Mouse (Mus musculus): ENCODE data around the gene Psmb5. TPM values are rescaled to one million over a fixed set of nuclear protein-coding genes. Genes with fewer than 3 reads are reported as not detected.
A peak's percentile ranks its signal among the peaks of the same experiment; 100 is the strongest.

The Psmb5 gene
- polyA plus RNA-seq, 1 experiment = 416 TPM

DNA sequence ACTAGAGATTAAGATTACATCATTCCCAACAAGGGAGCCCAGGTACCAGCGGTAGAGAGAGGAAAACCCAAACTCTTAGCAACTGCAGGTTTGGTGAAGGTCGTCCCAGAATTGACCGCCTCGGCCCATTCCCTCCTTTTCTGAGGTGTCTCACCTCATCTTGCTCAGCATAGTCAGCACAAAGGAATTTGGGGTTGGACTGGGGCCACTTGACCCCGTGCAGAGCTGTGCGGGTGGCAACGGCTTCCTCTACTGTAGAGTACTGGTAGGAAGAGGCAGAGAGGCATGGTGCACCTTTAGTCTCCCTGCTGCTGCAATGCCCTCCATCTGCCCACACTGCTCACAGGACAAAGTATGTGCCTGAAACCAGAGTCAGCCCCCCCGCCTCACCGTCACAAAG, 26.5 kb upstream of the Psmb5 start:
- no peak overlapping the region for H3K4me3 ChIP-seq
- no peak overlapping the region for H3K4me2 ChIP-seq (ENCODE audit: low read depth)
- no peaks in the 10 kb centered on the region for H3K27me3 ChIP-seq (ENCODE audit: control insufficient read depth, insufficient read depth, insufficient read length)
- TF ChIP-seq POLR2AphosphoS2 (IDR thresholded peaks at IDR 0.05; ENCODE audit: insufficient read length, low read depth) = peak; percentile 19
- TF ChIP-seq REST (IDR thresholded peaks at IDR 0.05; ENCODE audit: insufficient read depth, insufficient read length) = no peak
- peak; percentile 30 for TF ChIP-seq POLR2A (IDR thresholded peaks at IDR 0.05; ENCODE audit: insufficient read length, low read depth)
- peaks cover 8% of the 10 kb centered on the region for H3K79me2 ChIP-seq (ENCODE audit: control insufficient read depth, insufficient read depth)
- H3ac ChIP-seq (ENCODE audit: control insufficient read depth, insufficient read length) = no peak overlapping the region
- H3K36me3 ChIP-seq (ENCODE audit: control insufficient read depth, insufficient read depth) = peaks cover 51% of the 10 kb centered on the region

DNA sequence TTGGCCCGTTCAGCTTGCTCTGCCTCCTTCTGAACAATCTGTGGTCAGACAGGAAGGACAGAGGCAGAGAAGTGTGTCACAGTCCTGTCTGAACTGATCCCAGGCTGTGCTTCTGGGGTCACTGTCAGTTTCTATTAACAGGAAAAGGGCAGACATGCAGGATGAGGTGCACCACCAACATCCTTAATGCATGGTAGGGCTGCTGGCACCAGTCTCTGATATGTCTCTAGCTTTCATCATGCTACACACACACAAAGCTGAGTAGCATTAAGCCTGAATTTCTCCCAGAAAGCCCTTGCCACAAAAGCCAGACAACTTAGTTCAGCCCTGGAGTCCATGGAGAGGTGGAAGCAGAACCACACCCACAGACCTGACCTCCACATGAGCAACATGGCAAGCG, 25.2 kb upstream of the Psmb5 start:
- H3K36me3 ChIP-seq (ENCODE audit: control insufficient read depth, insufficient read depth) = peaks cover 42% of the 10 kb centered on the region
- H3K4me3 ChIP-seq = no peak overlapping the region
- H3K27me3 ChIP-seq (ENCODE audit: control insufficient read depth, insufficient read depth, insufficient read length) = no peaks in the 10 kb centered on the region
- no peak overlapping the region for H3K4me2 ChIP-seq (ENCODE audit: low read depth)
- TF ChIP-seq CEBPB (IDR thresholded peaks at IDR 0.05; ENCODE audit: insufficient read depth, poor library complexity, severe bottlenecking) (peak; percentile 89; the same call in 1 of the 2 replicates), E2F4 (IDR thresholded peaks at IDR 0.05; ENCODE audit: insufficient read depth) (no peak)
- H3K79me2 ChIP-seq (ENCODE audit: control insufficient read depth, insufficient read depth) = no peaks in the 10 kb centered on the region
- no peak overlapping the region for H3ac ChIP-seq (ENCODE audit: control insufficient read depth, insufficient read length)

DNA sequence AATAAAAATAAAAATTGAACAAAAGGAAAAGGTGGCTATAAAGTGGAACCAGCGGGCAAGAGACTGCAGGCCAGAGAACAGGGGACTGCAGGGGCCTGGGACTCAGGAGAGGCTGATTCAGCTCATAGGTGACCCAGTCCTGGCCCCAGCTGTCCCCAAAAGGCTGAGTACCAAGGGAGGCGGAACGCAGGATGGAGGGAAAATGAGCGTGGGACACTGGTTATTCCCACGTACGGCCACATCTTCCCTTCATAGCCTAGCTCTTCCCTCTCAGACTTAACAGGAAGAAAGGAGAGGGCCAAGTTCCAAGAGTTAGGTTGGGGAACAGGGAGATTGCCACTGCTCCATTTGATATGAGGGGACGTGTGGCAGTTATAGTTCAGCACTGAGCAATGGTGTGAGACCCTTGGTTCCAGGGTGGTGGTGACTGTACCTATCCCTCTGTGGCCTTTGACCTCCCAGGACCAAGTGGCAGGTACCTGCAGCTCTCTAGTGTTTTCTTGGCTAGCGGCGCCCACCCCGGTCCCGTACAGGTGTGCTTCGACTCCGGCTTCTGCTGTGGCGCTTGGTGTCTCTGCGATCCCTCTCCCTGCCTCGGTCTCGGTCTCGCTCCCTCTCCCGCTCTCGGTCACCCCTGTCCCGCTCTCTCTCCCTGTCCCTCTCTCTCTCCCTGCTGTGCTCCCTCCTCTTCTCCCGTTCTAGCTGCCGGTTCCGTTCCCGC, 24.6 kb upstream of the Psmb5 start:
- Histone ChIP-seq H3K36me3 (ENCODE audit: control insufficient read depth, insufficient read depth) (peaks cover 37% of the 10 kb centered on the region), H3K79me2 (ENCODE audit: control insufficient read depth, insufficient read depth) (no peaks in the 10 kb centered on the region), H3ac (ENCODE audit: control insufficient read depth, insufficient read length) (no peak overlapping the region), H3K4me2 (ENCODE audit: low read depth) (no peak overlapping the region), H3K27me3 (ENCODE audit: control insufficient read depth, insufficient read depth, insufficient read length) (no peaks in the 10 kb centered on the region), H3K4me3 (peak overlapping the region; percentile 37)
- TF ChIP-seq MYOD1 (IDR thresholded peaks at IDR 0.05; ENCODE audit: control insufficient read depth in 1 of 3, insufficient read length in 2 of 3, low read depth in 2 of 3) (no peak), MAX (IDR thresholded peaks at IDR 0.05; ENCODE audit: low read depth) (no peak), TCF12 (IDR thresholded peaks at IDR 0.05; ENCODE audit: insufficient read depth, poor library complexity, severe bottlenecking) (no peak), POLR2AphosphoS2 (IDR thresholded peaks at IDR 0.05; ENCODE audit: insufficient read length, low read depth) (peak; percentile 56), SRF (IDR thresholded peaks at IDR 0.05; ENCODE audit: control insufficient read depth, insufficient read length, low read depth) (no peak), POLR2A (IDR thresholded peaks at IDR 0.05; ENCODE audit: insufficient read length, low read depth) (no peak), E2F4 (IDR thresholded peaks at IDR 0.05; ENCODE audit: insufficient read depth) (no peak)

DNA sequence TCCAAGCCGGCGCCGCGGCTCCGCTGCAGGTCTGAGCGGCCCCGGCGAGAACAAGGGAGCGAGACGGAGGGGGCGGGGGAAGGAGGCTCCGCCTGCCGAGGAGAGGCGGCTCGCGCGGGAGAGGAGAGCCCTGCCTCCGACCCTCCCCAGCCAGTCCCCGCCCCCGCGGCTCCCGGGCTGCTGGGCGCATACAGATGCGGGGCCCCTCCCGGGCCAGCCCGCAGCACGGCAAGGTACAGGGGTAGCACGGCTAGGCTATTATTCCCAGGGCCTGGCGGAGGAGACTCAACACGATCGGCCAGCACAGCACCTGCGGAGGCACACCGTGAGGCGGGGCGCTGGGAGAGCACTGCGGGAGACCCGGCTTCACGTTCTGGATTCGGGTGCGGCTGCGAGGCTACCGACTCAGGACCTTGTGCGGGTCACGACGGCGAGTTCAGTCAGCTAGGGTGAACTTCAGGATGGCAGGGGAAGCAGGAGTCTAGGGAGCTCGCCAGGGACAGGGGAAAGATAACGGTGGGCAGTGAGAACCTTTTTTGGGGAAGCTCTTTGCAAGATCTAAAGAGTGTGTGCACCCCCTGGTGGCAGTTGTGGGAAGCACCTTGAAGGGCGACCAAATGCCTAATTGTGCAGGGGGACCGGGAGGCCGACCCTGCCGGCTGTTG, 23.6 kb upstream of the Psmb5 start, which contains the start of gene Cdh24:
Gene Cdh24, minus strand, starts transcription at position 60 of the 665 bp plus-strand sequence.
- H3ac ChIP-seq (ENCODE audit: control insufficient read depth, insufficient read length) = peak within 1 kb of the TSS; percentile 80
- no peaks in the 10 kb centered on the region for H3K27me3 ChIP-seq (ENCODE audit: control insufficient read depth, insufficient read depth, insufficient read length)
- peak within 1 kb of the TSS; percentile 88 for H3K4me2 ChIP-seq (ENCODE audit: low read depth)
- peak; percentile 87 for TF ChIP-seq POLR2AphosphoS2 (IDR thresholded peaks at IDR 0.05; ENCODE audit: insufficient read length, low read depth)
- TF ChIP-seq POLR2A (IDR thresholded peaks at IDR 0.05; ENCODE audit: insufficient read length, low read depth) = peak; percentile 72
- TF ChIP-seq REST (IDR thresholded peaks at IDR 0.05; ENCODE audit: insufficient read depth, insufficient read length) = no peak
- H3K79me2 ChIP-seq (ENCODE audit: control insufficient read depth, insufficient read depth) = no peaks in the 10 kb centered on the region
- peaks cover 30% of the 10 kb centered on the region for H3K36me3 ChIP-seq (ENCODE audit: control insufficient read depth, insufficient read depth)
- H3K4me3 ChIP-seq = peak within 1 kb of the TSS; percentile 37

DNA sequence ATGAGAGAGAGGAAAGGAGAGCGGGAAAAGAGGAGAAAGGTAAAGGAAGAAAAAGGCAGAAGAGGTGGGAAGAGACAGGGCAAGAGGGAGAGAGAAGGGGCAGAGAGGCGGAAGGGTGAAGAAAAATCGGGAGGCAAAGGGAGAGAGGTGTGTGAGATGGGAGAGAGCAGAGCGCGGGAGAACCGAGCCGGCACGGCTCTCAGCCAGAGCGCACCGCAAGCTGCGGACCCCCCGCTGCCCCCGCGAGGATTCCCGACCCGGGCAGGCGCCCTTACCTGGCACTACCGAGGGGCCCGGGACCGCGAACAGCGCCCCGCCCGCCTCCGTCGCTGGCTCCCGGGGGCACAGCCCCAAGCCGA, 23.1 kb upstream of the Psmb5 start, which contains the start of gene Gm17606:
Gene Gm17606, plus strand, starts transcription at position 7 of the 359 bp plus-strand sequence.
- Histone ChIP-seq H3K27me3 (ENCODE audit: control insufficient read depth, insufficient read depth, insufficient read length) (no peaks in the 10 kb centered on the region), H3K4me3 (peak within 1 kb of the TSS; percentile 37), H3K4me2 (ENCODE audit: low read depth) (peak within 1 kb of the TSS; percentile 88), H3K36me3 (ENCODE audit: control insufficient read depth, insufficient read depth) (peaks cover 25% of the 10 kb centered on the region), H3ac (ENCODE audit: control insufficient read depth, insufficient read length) (peak within 1 kb of the TSS; percentile 80), H3K79me2 (ENCODE audit: control insufficient read depth, insufficient read depth) (no peaks in the 10 kb centered on the region)
- TF ChIP-seq TCF12 (IDR thresholded peaks at IDR 0.05; ENCODE audit: insufficient read depth, poor library complexity, severe bottlenecking) = no peak
- no peak for TF ChIP-seq CEBPB (IDR thresholded peaks at IDR 0.05; ENCODE audit: insufficient read depth, poor library complexity, severe bottlenecking)
- no peak for TF ChIP-seq SRF (IDR thresholded peaks at IDR 0.05; ENCODE audit: control insufficient read depth, insufficient read length, low read depth)
- TF ChIP-seq TCF3 (IDR thresholded peaks at IDR 0.05; ENCODE audit: insufficient read length, low read depth) = no peak
- TF ChIP-seq E2F4 (IDR thresholded peaks at IDR 0.05; ENCODE audit: insufficient read depth) = no peak
- TF ChIP-seq POLR2A (IDR thresholded peaks at IDR 0.05; ENCODE audit: insufficient read length, low read depth) = no peak
- TF ChIP-seq MYOD1 (IDR thresholded peaks at IDR 0.05; ENCODE audit: control insufficient read depth in 1 of 3, insufficient read length in 2 of 3, low read depth in 2 of 3) = no peak
- TF ChIP-seq POLR2AphosphoS2 (IDR thresholded peaks at IDR 0.05; ENCODE audit: insufficient read length, low read depth) = no peak
- TF ChIP-seq USF1 (IDR thresholded peaks at IDR 0.05; ENCODE audit: low read depth) = no peak
- no peak for TF ChIP-seq MYOG (IDR thresholded peaks at IDR 0.05; ENCODE audit: control insufficient read depth in 1 of 3, insufficient read depth in 1 of 3, insufficient read length in 2 of 3, low read depth in 2 of 3)
- TF ChIP-seq MAX (IDR thresholded peaks at IDR 0.05; ENCODE audit: low read depth) = no peak
- no peak for TF ChIP-seq REST (IDR thresholded peaks at IDR 0.05; ENCODE audit: insufficient read depth, insufficient read length)

Data from myocyte (in vitro differentiated cells).